ENCODE assay signal across 22 mouse cellular contexts in the genomic region with DNA sequence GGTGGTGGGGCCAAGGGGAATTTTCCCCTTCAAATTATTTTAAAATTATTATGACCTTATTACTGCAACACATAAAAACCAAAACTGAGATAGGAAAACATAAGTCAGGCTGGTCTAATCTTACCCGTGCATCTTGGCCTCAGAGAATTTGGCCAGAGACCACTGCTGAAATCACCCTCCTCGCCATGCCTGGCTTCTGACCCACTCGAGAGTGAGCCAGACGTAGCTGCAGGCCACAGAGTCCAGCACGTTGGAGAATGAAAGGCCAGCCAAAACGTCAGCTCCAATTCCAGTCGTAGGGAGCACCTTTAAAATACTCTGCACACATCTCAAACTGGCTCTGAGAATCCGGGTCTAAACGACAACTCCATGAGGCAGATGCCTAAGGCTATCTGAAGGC.
DNase-seq lines count a peak whose midpoint lies in the region; ATAC-seq and TF ChIP-seq lines count a peak whose summit lies in the region.
"Had no signal": no experiment of that assay in that cellular context is flagged by ENCODE, and none has a peak within 500 bp of the region (broad histone marks: within the 10 kb centered on the region; RNA-seq: fewer than 3 reads in every experiment).

No protein-coding gene starts in this region.

- peaks cover 47% of the 10 kb centered on the region for H3K4me1 ChIP-seq in embryonic facial prominence, embryonic 13.5 days
- peaks cover 16% of the 10 kb centered on the region for H3K4me1 ChIP-seq in embryonic facial prominence, embryonic 10.5 days
- H3K4me1 ChIP-seq in hindbrain, postnatal 0 days (ENCODE audit: insufficient read depth, low read length) = peaks cover 9% of the 10 kb centered on the region; the same call in 1 of the 2 replicates
- H3K4me1 ChIP-seq: liver, embryonic 15.5 days had no signal

- H3K9me3 ChIP-seq in embryonic facial prominence, embryonic 13.5 days = no peaks in the 10 kb centered on the region
- H3K9me3 ChIP-seq in embryonic facial prominence, embryonic 10.5 days = no peaks in the 10 kb centered on the region
- H3K9me3 ChIP-seq in hindbrain, postnatal 0 days (ENCODE audit: low read length) = no peaks in the 10 kb centered on the region
- H3K9me3 ChIP-seq: embryonic facial prominence, embryonic 12.5 days; heart, embryonic 10.5 days; liver, embryonic 15.5 days; midbrain, embryonic 10.5 days; stomach, embryonic 15.5 days had no signal

- ATAC-seq in embryonic facial prominence, embryonic 13.5 days (ENCODE audit: insufficient number of reproducible peaks, insufficient read depth, low FRiP score, low TSS enrichment, low read depth) = no peak
- no peak for ATAC-seq in hindbrain, postnatal 0 days
- ATAC-seq: forebrain, embryonic 14.5 days; hindbrain, embryonic 16.5 days; intestine, postnatal 0 days had no signal

- DNase-seq in embryonic facial prominence, embryonic 10.5 days (ENCODE audit: low spot score) = no peak
- DNase-seq in gastrocnemius, adult 18-20 months (ENCODE audit: low spot score) = peak; percentile 70
- peak; percentile 68 for DNase-seq in gastrocnemius, postnatal 25 days
- peak; percentile 68 for DNase-seq in skeletal muscle tissue, adult 2 months (ENCODE audit: low read depth, low spot score)
- DNase-seq in thymus, postnatal 14 days = no peak
- DNase-seq in hindbrain, postnatal 0 days (ENCODE audit: low spot score) = no peak
- DNase-seq: cerebellum, adult 9-11 months; kidney, postnatal 25 days; layer of hippocampus, postnatal 36 days; liver; right cerebral cortex, adult 18-20 months; right cerebral cortex, postnatal 4 days had no signal

- no peaks in the 10 kb centered on the region for H3K27me3 ChIP-seq in embryonic facial prominence, embryonic 13.5 days
- H3K27me3 ChIP-seq in embryonic facial prominence, embryonic 10.5 days (replicated peaks; ENCODE audit: low read depth, poor library complexity, severe bottlenecking) = no peaks in the 10 kb centered on the region
- no peaks in the 10 kb centered on the region for H3K27me3 ChIP-seq in hindbrain, postnatal 0 days (ENCODE audit: insufficient read depth, low read length)
- H3K27me3 ChIP-seq: embryonic facial prominence, embryonic 12.5 days; liver, embryonic 15.5 days; stomach, embryonic 15.5 days had no signal

- H3K4me3 ChIP-seq in embryonic facial prominence, embryonic 13.5 days = no peak overlapping the region
- H3K4me3 ChIP-seq in embryonic facial prominence, embryonic 10.5 days = no peak overlapping the region
- H3K4me3 ChIP-seq in hindbrain, postnatal 0 days (ENCODE audit: low read length) = no peak overlapping the region
- H3K4me3 ChIP-seq: embryonic facial prominence, embryonic 12.5 days; heart, embryonic 10.5 days; layer of hippocampus, adult 2 months; liver, embryonic 15.5 days; midbrain, embryonic 10.5 days; stomach, embryonic 15.5 days had no signal

- H3K9ac ChIP-seq in embryonic facial prominence, embryonic 13.5 days = no peak overlapping the region
- H3K9ac ChIP-seq in hindbrain, postnatal 0 days (replicated peaks; ENCODE audit: low read length) = no peak overlapping the region
- H3K9ac ChIP-seq: embryonic facial prominence, embryonic 12.5 days; liver, embryonic 15.5 days; stomach, embryonic 15.5 days had no signal

- WGBS in embryonic facial prominence, embryonic 13.5 days = 41% methylated on average over 9 of the region's 9 CpGs
- WGBS in embryonic facial prominence, embryonic 10.5 days = 56% methylated on average over 9 of the region's 9 CpGs
- WGBS in hindbrain, postnatal 0 days = 64% methylated on average over 9 of the region's 9 CpGs

- H3K27ac ChIP-seq in embryonic facial prominence, embryonic 13.5 days = peak overlapping the region; percentile 66
- H3K27ac ChIP-seq in embryonic facial prominence, embryonic 10.5 days (replicated peaks) = no peak overlapping the region
- H3K27ac ChIP-seq in hindbrain, postnatal 0 days = no peak overlapping the region
- H3K27ac ChIP-seq: heart, embryonic 10.5 days; layer of hippocampus, adult 2 months; liver, embryonic 15.5 days; midbrain, embryonic 10.5 days; stomach, embryonic 15.5 days had no signal

- H3K36me3 ChIP-seq in embryonic facial prominence, embryonic 13.5 days = no peaks in the 10 kb centered on the region
- no peaks in the 10 kb centered on the region for H3K36me3 ChIP-seq in embryonic facial prominence, embryonic 10.5 days (replicated peaks)
- H3K36me3 ChIP-seq in hindbrain, postnatal 0 days (ENCODE audit: insufficient read depth, low read length) = no peaks in the 10 kb centered on the region
- H3K36me3 ChIP-seq: embryonic facial prominence, embryonic 12.5 days; heart, embryonic 10.5 days; liver, embryonic 15.5 days; midbrain, embryonic 10.5 days; stomach, embryonic 15.5 days had no signal

- TF ChIP-seq CTCF in hindbrain, postnatal 0 days (IDR thresholded peaks at IDR 0.05; ENCODE audit: low read depth) = no peak

- 0 out of 2 replicates have a peak overlapping the region, but pooled peaks have one; percentile 14 for H3K4me2 ChIP-seq in embryonic facial prominence, embryonic 13.5 days
- no peak overlapping the region for H3K4me2 ChIP-seq in hindbrain, postnatal 0 days (ENCODE audit: low read depth, low read length)
- H3K4me2 ChIP-seq: embryonic facial prominence, embryonic 12.5 days; liver, embryonic 15.5 days; stomach, embryonic 15.5 days had no signal

Comparison
In these comparisons a context has a peak if more than half of its experiments do, and no peak if none do; other contexts are left out.
1. DNase-seq: peak in gastrocnemius, adult 18-20 months (single experiment), gastrocnemius, postnatal 25 days (single experiment) and skeletal muscle tissue, adult 2 months (single experiment); none in embryonic facial prominence, embryonic 10.5 days (single experiment), thymus, postnatal 14 days (single experiment) and hindbrain, postnatal 0 days (single experiment).